Mouse (Mus musculus) ES-E14 (cell line): Measurements from ENCODE around the gene Drc1. TPM values are rescaled to one million over a fixed set of nuclear protein-coding genes. Genes with fewer than 3 reads are reported as not detected.

ENCODE experiments used
- DNase-seq: peaks from one replicate; pipeline ENCODE4 v3.0.0-alpha.2; 2013; ENCODE audit warnings: low read depth, low spot score
- H3K27ac ChIP-seq: 2 replicates; pipeline ENCODE4 v1.5.1; 2012; ENCODE audit warnings: low read depth, mild to moderate bottlenecking, low read length, moderate library complexity, mixed read lengths; ENCODE audit not compliant: poor library complexity, insufficient read depth, severe bottlenecking
- H3K36me3 ChIP-seq: 2 replicates; pipeline ENCODE4 v1.6.1; 2012; ENCODE audit warnings: mild to moderate bottlenecking, low read length, moderate library complexity, mixed read lengths; ENCODE audit not compliant: control insufficient read depth, poor library complexity, insufficient read depth, severe bottlenecking
- H3K4me1 ChIP-seq, 2 experiments: fragments of 150-350 bp in 1 of 2; sonication (generic) in 1 of 2; 2 replicates each; pipeline ENCODE4 v1.6.1; 2012; ENCODE audit warnings: low read length in 2 of 2, mild to moderate bottlenecking in 1 of 2, mixed read lengths in 1 of 2; ENCODE audit not compliant: control insufficient read depth in 2 of 2, insufficient read depth in 2 of 2, poor library complexity in 1 of 2
- H3K4me3 ChIP-seq, 2 experiments: fragments of 150-350 bp in 1 of 2; sonication (generic) in 1 of 2; 2 replicates each; pipeline ENCODE4 v1.5.1; 2012; ENCODE audit warnings: low read length in 2 of 2, low read depth in 1 of 2, mild to moderate bottlenecking in 1 of 2, mixed read lengths in 1 of 2; ENCODE audit not compliant: insufficient read depth in 1 of 2, poor library complexity in 1 of 2, severe bottlenecking in 1 of 2
- H3K9ac ChIP-seq: 2 replicates; pipeline ENCODE4 v1.6.1; 2012; ENCODE audit warnings: low read depth, mild to moderate bottlenecking, low read length, mixed read lengths; ENCODE audit not compliant: poor library complexity, insufficient read depth, severe bottlenecking
- H3K9me3 ChIP-seq: fragments of 150-350 bp; sonication (generic); 2 replicates; pipeline ENCODE4 v1.6.1; 2012; ENCODE audit warnings: low read depth, mild to moderate bottlenecking, low read length; ENCODE audit not compliant: control insufficient read depth, insufficient read depth
- CHD2 ChIP-seq: IDR thresholded peaks from 2 replicates; pipeline ENCODE4 v1.6.1; 2014; ENCODE audit warnings: mild to moderate bottlenecking, low read depth, low read length, inconsistent platforms
- HCFC1 ChIP-seq: IDR thresholded peaks from 2 replicates; pipeline ENCODE4 v1.6.1; 2012; ENCODE audit warnings: low read length, inconsistent platforms, borderline replicate concordance; ENCODE audit not compliant: insufficient read depth
- MAFK ChIP-seq: IDR thresholded peaks from 2 replicates; pipeline ENCODE4 v1.6.1; 2014; ENCODE audit warnings: mild to moderate bottlenecking, low read depth, low read length, inconsistent platforms; ENCODE audit not compliant: insufficient read depth
- ZC3H11A ChIP-seq: IDR thresholded peaks from 2 replicates; pipeline ENCODE4 v1.6.1; 2012; ENCODE audit warnings: low read depth, mild to moderate bottlenecking, inconsistent platforms, low read length, borderline replicate concordance
- ZNF384 ChIP-seq: IDR thresholded peaks from 2 replicates; pipeline ENCODE4 v1.6.1; 2012; ENCODE audit warnings: low read depth, low read length, inconsistent platforms
- in situ Hi-C, 2 experiments: fragments of 600-800 bp; cut with MboI; formaldehyde crosslinking; loops; one replicate each; pipeline ENCODE4 v1.15.1; 2025; ENCODE audit warnings: low sequenced_read_pairs in 2 of 2, inconsistent platforms in 1 of 2; ENCODE audit not compliant: unreplicated experiment in 2 of 2
- total RNA-seq: library from RNA; depleted of rRNA; stranded (reverse); fragments of 300-350 nt; gene quantifications from 2 replicates; pipeline ENCODE4 v1.2.3, GENCODE M21; 2012

Gene Drc1
- total RNA-seq, 1 experiment = 0.54 TPM

- no peaks in the 10 kb centered on the region for H3K36me3 ChIP-seq
- no peaks in the 10 kb centered on the region for H3K4me1 ChIP-seq
- DNase-seq = no peak
- H3K9ac ChIP-seq = no peak overlapping the region
- in situ Hi-C loops = no loop called here
- no peak for TF ChIP-seq CHD2
- no peak for TF ChIP-seq MAFK
- no peak for TF ChIP-seq HCFC1
- no peak for TF ChIP-seq ZNF384
- no peak for TF ChIP-seq ZC3H11A
- no peak overlapping the region for H3K4me3 ChIP-seq
- H3K27ac ChIP-seq = no peak overlapping the region
- H3K9me3 ChIP-seq = peaks cover 7% of the 10 kb centered on the region; the same call in 1 of the 2 replicates
These were observed 47.2 kb upstream of the Drc1 start for GRCm38 (mm10) chr5:30233979-30234378.

- no peaks in the 10 kb centered on the region for H3K4me1 ChIP-seq
- in situ Hi-C loops = no loop called here
- H3K4me3 ChIP-seq = no peak overlapping the region
- H3K36me3 ChIP-seq = no peaks in the 10 kb centered on the region
- TF ChIP-seq ZNF384 (no peak), HCFC1 (no peak), CHD2 (no peak)
- H3K27ac ChIP-seq = no peak overlapping the region
- H3K9me3 ChIP-seq = peaks cover 7% of the 10 kb centered on the region; the same call in 1 of the 2 replicates
- DNase-seq = no peak
- H3K9ac ChIP-seq = no peak overlapping the region
These were observed 45.5 kb upstream of the Drc1 start for GRCm38 (mm10) chr5:30235641-30236126.

GRCm38 (mm10) chr5:30238533-30238932 is 42.7 kb upstream of the Drc1 start:
- Histone ChIP-seq H3K4me3 (no peak overlapping the region), H3K27ac (no peak overlapping the region), H3K4me1 (no peaks in the 10 kb centered on the region), H3K36me3 (no peaks in the 10 kb centered on the region), H3K9me3 (no peaks in the 10 kb centered on the region), H3K9ac (no peak overlapping the region)
- in situ Hi-C loops = no loop called here
- DNase-seq = no peak
- TF ChIP-seq HCFC1 (no peak), ZC3H11A (no peak), CHD2 (no peak), ZNF384 (no peak), MAFK (no peak)

- H3K4me1 ChIP-seq = no peaks in the 10 kb centered on the region; a peak in 1 of 4 replicates
- H3K9ac ChIP-seq = no peak overlapping the region
- no peak overlapping the region for H3K27ac ChIP-seq
- no peaks in the 10 kb centered on the region for H3K9me3 ChIP-seq
- no peak for TF ChIP-seq MAFK
- TF ChIP-seq ZNF384 = no peak
- no peak for TF ChIP-seq HCFC1
- no peak for TF ChIP-seq CHD2
- TF ChIP-seq ZC3H11A = no peak
- no peaks in the 10 kb centered on the region for H3K36me3 ChIP-seq
- DNase-seq = no peak
- H3K4me3 ChIP-seq = no peak overlapping the region
- in situ Hi-C loops = no loop called here
These were observed 40.6 kb upstream of the Drc1 start for GRCm38 (mm10) chr5:30240552-30240951.

GRCm38 (mm10) chr5:30242410-30242809 is 38.8 kb upstream of the Drc1 start:
- no peaks in the 10 kb centered on the region for H3K36me3 ChIP-seq
- no peak overlapping the region for H3K27ac ChIP-seq

More at GRCm38 (mm10) chr5:30242410-30242809, 38.8 kb upstream of the Drc1 start:
- TF ChIP-seq MAFK (no peak), ZNF384 (no peak), HCFC1 (no peak), ZC3H11A (no peak), CHD2 (no peak)
- H3K4me1 ChIP-seq = peaks cover 0 to 2% of the 10 kb centered on the region in 2 experiments; a peak in 1 of 4 replicates
- in situ Hi-C loops = no loop called here
- H3K9ac ChIP-seq = no peak overlapping the region
- no peak overlapping the region for H3K4me3 ChIP-seq
- H3K9me3 ChIP-seq = no peaks in the 10 kb centered on the region
- no peak for DNase-seq
